Mouse (Mus musculus): ENCODE measurements at regions not wholly inside any gene's neighbourhood (a gene's known extent, or its start where the extent isn't known, plus 50 kb on each side); places are given as distances from the start of the nearest gene placed in this dataset.
A peak's percentile ranks its signal among the peaks of the same experiment; 100 is the strongest.

DNA sequence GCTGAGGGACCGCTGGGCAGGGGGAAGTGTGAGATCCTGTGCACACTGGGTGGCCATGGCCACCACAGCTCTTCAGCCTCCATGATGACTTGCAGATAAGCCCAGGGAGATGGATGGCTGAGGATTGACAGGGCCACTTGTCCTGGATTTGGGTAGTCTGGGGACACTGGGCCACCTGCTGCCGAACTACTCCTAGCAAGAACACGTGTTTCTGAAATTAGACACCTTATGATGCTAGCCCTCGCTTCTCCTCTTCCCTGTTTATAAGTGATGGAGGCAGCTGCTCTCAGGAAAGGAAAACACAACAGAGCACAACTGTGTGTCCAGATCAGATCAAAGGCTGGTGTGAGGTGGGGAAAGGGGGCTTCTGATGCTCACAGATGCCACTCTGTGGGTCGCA, 64.9 kb upstream of the Tpm1 start:
- Histone ChIP-seq H3K9me3 (ENCODE audit: low read length) (no peaks in the 10 kb centered on the region), H3K4me3 (replicated peaks; ENCODE audit: low read length) (no peak overlapping the region), H3K27me3 (ENCODE audit: insufficient read depth, low read length) (no peaks in the 10 kb centered on the region), H3K4me1 (replicated peaks; ENCODE audit: low read depth, low read length) (no peaks in the 10 kb centered on the region), H3K36me3 (ENCODE audit: insufficient read depth, low read length) (no peaks in the 10 kb centered on the region)
- TF ChIP-seq CTCF (conservative IDR thresholded peaks at IDR 0.05; ENCODE audit: low read length) (no peak), NANOG (IDR thresholded peaks at IDR 0.05; ENCODE audit: borderline replicate concordance, low read length) (no peak), POU5F1 (IDR thresholded peaks at IDR 0.05; ENCODE audit: borderline replicate concordance, low read length) (no peak)

DNA sequence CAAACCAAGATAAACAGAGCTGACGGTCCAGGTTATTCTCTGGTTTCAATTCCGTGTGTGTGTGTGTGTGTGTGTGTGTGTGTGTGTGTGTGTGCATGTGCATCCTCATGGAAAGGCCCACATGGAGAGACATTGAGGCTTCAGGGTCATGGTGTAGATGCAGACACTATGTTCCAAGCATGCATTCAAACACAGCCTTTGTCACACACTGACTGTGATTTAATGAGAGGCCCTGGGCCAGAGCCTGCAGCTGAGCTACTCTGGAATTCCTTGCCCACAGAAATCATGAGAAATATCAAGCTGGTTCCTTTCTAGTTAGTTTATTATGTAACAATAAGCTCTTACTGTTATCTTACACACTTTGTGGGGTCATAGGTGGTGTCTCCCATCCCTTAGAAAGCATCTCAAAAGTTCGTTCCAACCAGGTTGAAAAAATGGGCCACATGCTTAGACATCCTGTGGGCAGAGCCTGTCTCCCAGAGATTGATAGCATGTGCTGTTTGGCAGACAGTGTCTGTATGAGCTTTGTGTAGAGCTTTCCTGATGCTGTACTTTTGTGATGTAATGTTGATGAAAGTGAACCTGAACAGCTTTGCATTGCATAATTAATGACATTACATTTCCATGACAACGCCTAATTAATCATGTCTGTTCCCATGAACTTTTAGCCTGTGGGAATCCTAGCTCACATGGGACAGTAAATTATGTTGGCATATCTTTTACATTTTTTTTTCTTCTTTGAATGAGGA, 62.8 kb upstream of the Tpm1 start:
- H3K4me3 ChIP-seq (replicated peaks; ENCODE audit: low read length): no peak overlapping the region
- H3K9me3 ChIP-seq (ENCODE audit: low read length): no peaks in the 10 kb centered on the region
- H3K4me1 ChIP-seq (replicated peaks; ENCODE audit: low read depth, low read length): peaks cover 10% of the 10 kb centered on the region
- H3K36me3 ChIP-seq (ENCODE audit: insufficient read depth, low read length): no peaks in the 10 kb centered on the region
- H3K27me3 ChIP-seq (ENCODE audit: insufficient read depth, low read length): no peaks in the 10 kb centered on the region
- TF ChIP-seq CTCF (conservative IDR thresholded peaks at IDR 0.05; ENCODE audit: low read length) (no peak), NANOG (IDR thresholded peaks at IDR 0.05; ENCODE audit: borderline replicate concordance, low read length) (no peak), POU5F1 (IDR thresholded peaks at IDR 0.05; ENCODE audit: borderline replicate concordance, low read length) (no peak)

- peaks cover 25% of the 10 kb centered on the region for H3K4me1 ChIP-seq (replicated peaks; ENCODE audit: low read depth, low read length)
- H3K9me3 ChIP-seq (ENCODE audit: low read length): no peaks in the 10 kb centered on the region
- TF ChIP-seq POU5F1 (IDR thresholded peaks at IDR 0.05; ENCODE audit: borderline replicate concordance, low read length): no peak
- TF ChIP-seq NANOG (IDR thresholded peaks at IDR 0.05; ENCODE audit: borderline replicate concordance, low read length): no peak
- TF ChIP-seq CTCF (conservative IDR thresholded peaks at IDR 0.05; ENCODE audit: low read length): no peak
- H3K36me3 ChIP-seq (ENCODE audit: insufficient read depth, low read length): no peaks in the 10 kb centered on the region
- H3K4me3 ChIP-seq (replicated peaks; ENCODE audit: low read length): no peak overlapping the region
- H3K27me3 ChIP-seq (ENCODE audit: insufficient read depth, low read length): no peaks in the 10 kb centered on the region
Measured at GRCm38 (mm10) chr9:67107938-67108337, 58.7 kb upstream of the Tpm1 start.

- no peaks in the 10 kb centered on the region for H3K9me3 ChIP-seq (ENCODE audit: low read length)
- peaks cover 30% of the 10 kb centered on the region for H3K4me1 ChIP-seq (replicated peaks; ENCODE audit: low read depth, low read length)
- no peak for TF ChIP-seq CTCF (conservative IDR thresholded peaks at IDR 0.05; ENCODE audit: low read length)
- TF ChIP-seq NANOG (IDR thresholded peaks at IDR 0.05; ENCODE audit: borderline replicate concordance, low read length): no peak
- no peak for TF ChIP-seq POU5F1 (IDR thresholded peaks at IDR 0.05; ENCODE audit: borderline replicate concordance, low read length)
- no peaks in the 10 kb centered on the region for H3K27me3 ChIP-seq (ENCODE audit: insufficient read depth, low read length)
- H3K4me3 ChIP-seq (replicated peaks; ENCODE audit: low read length): no peak overlapping the region
- H3K36me3 ChIP-seq (ENCODE audit: insufficient read depth, low read length): no peaks in the 10 kb centered on the region
Measured at GRCm38 (mm10) chr9:67105867-67106266, 56.7 kb upstream of the Tpm1 start.

DNA sequence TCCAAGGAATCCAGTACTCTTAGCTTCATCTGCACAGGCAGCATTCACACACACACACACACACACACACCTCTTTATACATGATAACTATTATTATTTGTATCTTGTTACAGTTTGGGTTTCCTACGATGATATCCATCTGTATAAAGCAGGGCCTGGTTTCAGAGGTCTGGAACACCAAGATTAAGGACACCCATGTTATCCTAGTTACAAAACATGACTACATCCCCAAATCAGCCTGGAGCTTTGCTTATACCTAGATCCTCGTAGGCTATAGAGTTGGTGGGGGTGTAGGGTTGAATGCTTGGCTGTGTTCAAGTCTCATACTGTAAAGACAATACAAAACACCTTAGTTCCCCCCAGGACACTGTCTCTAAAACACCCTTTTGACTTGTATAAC, 56.0 kb upstream of the Tpm1 start:
- Histone ChIP-seq H3K4me3 (replicated peaks; ENCODE audit: low read length) (no peak overlapping the region), H3K4me1 (replicated peaks; ENCODE audit: low read depth, low read length) (peaks cover 31% of the 10 kb centered on the region), H3K36me3 (ENCODE audit: insufficient read depth, low read length) (no peaks in the 10 kb centered on the region), H3K27me3 (ENCODE audit: insufficient read depth, low read length) (no peaks in the 10 kb centered on the region), H3K9me3 (ENCODE audit: low read length) (no peaks in the 10 kb centered on the region)
- no peak for TF ChIP-seq NANOG (IDR thresholded peaks at IDR 0.05; ENCODE audit: borderline replicate concordance, low read length)
- no peak for TF ChIP-seq POU5F1 (IDR thresholded peaks at IDR 0.05; ENCODE audit: borderline replicate concordance, low read length)
- TF ChIP-seq CTCF (conservative IDR thresholded peaks at IDR 0.05; ENCODE audit: low read length): no peak

DNA sequence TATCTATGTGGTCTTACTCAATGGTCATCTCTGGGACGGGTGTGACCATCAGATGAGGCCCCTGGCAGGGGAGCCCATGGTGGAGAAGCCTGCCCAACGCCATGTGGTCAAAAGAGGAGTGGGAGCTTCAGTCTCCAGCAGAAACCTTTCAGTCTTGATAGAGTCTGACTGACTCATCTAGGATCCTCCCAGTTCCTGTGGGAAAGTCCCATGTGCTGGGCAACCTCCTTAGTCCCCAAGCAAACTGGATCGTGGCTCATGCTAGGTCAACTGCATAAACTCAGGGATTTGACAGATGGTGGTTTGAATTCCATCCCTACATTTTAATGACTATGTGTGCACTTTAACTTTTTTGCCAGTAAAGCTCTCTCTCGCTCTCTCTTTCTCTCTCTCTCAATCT, 55.4 kb upstream of the Tpm1 start:
- H3K4me3 ChIP-seq (replicated peaks; ENCODE audit: low read length): no peak overlapping the region
- peaks cover 37% of the 10 kb centered on the region for H3K4me1 ChIP-seq (replicated peaks; ENCODE audit: low read depth, low read length)
- H3K9me3 ChIP-seq (ENCODE audit: low read length): no peaks in the 10 kb centered on the region
- TF ChIP-seq NANOG (IDR thresholded peaks at IDR 0.05; ENCODE audit: borderline replicate concordance, low read length) (no peak), CTCF (conservative IDR thresholded peaks at IDR 0.05; ENCODE audit: low read length) (no peak), POU5F1 (IDR thresholded peaks at IDR 0.05; ENCODE audit: borderline replicate concordance, low read length) (no peak)
- H3K27me3 ChIP-seq (ENCODE audit: insufficient read depth, low read length): no peaks in the 10 kb centered on the region
- H3K36me3 ChIP-seq (ENCODE audit: insufficient read depth, low read length): no peaks in the 10 kb centered on the region

DNA sequence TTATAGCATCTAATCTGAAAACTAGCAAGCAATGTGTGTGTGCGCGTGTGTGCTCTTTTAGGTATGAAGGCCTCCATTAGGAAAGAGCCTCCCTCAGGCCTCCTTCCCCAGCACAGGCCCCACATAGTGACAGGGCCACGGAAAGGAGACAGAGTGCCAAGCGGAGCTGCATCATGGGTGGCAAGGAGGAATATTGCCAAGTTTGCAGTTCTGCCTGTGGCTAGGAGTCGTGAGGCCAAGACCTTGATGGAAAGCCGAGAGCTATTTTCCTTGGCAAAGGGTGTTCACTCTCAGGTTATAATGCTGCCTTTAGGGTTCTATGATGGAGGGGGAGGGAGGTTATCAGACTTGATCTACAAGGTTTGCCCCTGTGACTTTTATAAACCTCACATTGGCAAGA, 53.4 kb upstream of the Tpm1 start:
- no peak for TF ChIP-seq POU5F1 (IDR thresholded peaks at IDR 0.05; ENCODE audit: borderline replicate concordance, low read length)
- no peak for TF ChIP-seq NANOG (IDR thresholded peaks at IDR 0.05; ENCODE audit: borderline replicate concordance, low read length)
- Histone ChIP-seq H3K4me3 (replicated peaks; ENCODE audit: low read length) (no peak overlapping the region), H3K27me3 (ENCODE audit: insufficient read depth, low read length) (peaks cover 5% of the 10 kb centered on the region; the same call in 1 of the 2 replicates), H3K36me3 (ENCODE audit: insufficient read depth, low read length) (no peaks in the 10 kb centered on the region), H3K9me3 (ENCODE audit: low read length) (no peaks in the 10 kb centered on the region), H3K4me1 (replicated peaks; ENCODE audit: low read depth, low read length) (peaks cover 38% of the 10 kb centered on the region)

- H3K4me1 ChIP-seq (replicated peaks; ENCODE audit: low read depth, low read length): peaks cover 29% of the 10 kb centered on the region
- peaks cover 5% of the 10 kb centered on the region; the same call in 1 of the 2 replicates for H3K27me3 ChIP-seq (ENCODE audit: insufficient read depth, low read length)
- H3K36me3 ChIP-seq (ENCODE audit: insufficient read depth, low read length): no peaks in the 10 kb centered on the region
- H3K9me3 ChIP-seq (ENCODE audit: low read length): no peaks in the 10 kb centered on the region
- H3K4me3 ChIP-seq (replicated peaks; ENCODE audit: low read length): no peak overlapping the region
- TF ChIP-seq POU5F1 (IDR thresholded peaks at IDR 0.05; ENCODE audit: borderline replicate concordance, low read length): no peak
- TF ChIP-seq NANOG (IDR thresholded peaks at IDR 0.05; ENCODE audit: borderline replicate concordance, low read length): peak; percentile 27; the same call in 1 of the 2 replicates
- TF ChIP-seq CTCF (conservative IDR thresholded peaks at IDR 0.05; ENCODE audit: low read length): no peak
Measured at GRCm38 (mm10) chr9:67099471-67099870, 50.3 kb upstream of the Tpm1 start.
